Mouse (Mus musculus) E14TG2a.4 (cell line): ENCODE data around the gene Sytl3.

ENCODE experiments used
- H3K27me3 ChIP-seq: 2 replicates; pipeline ENCODE4 v1.6.1; 2014; ENCODE audit warnings: low read length, control low read depth; ENCODE audit not compliant: insufficient read depth
- H3K36me3 ChIP-seq: 2 replicates; pipeline ENCODE4 v1.6.1; 2014; ENCODE audit warnings: low read length, control low read depth; ENCODE audit not compliant: insufficient read depth
- H3K4me1 ChIP-seq: replicated peaks from 2 replicates; pipeline ENCODE4 v1.6.1; 2014; ENCODE audit warnings: low read depth, low read length, control low read depth
- H3K4me3 ChIP-seq: replicated peaks from 2 replicates; pipeline ENCODE4 v1.5.1; 2014; ENCODE audit warnings: mild to moderate bottlenecking, low read length
- H3K9me3 ChIP-seq: 2 replicates; pipeline ENCODE4 v1.6.1; 2014; ENCODE audit warnings: low read length, control low read depth
- CTCF ChIP-seq: conservative IDR thresholded peaks from 2 replicates; pipeline ENCODE4 v1.5.1; 2014; ENCODE audit warnings: low read length
- NANOG ChIP-seq: IDR thresholded peaks from 2 replicates; pipeline ENCODE4 v1.6.1; 2014; ENCODE audit warnings: borderline replicate concordance, low read length, mixed read lengths
- POU5F1 ChIP-seq: IDR thresholded peaks from 2 replicates; pipeline ENCODE4 v1.6.1; 2014; ENCODE audit warnings: low read length, borderline replicate concordance

The Sytl3 gene

GRCm38 (mm10) chr17:6777629-6778331, 118.9 kb downstream of the Sytl3 start:
- peaks cover 25% of the 10 kb centered on the region; the same call in 1 of the 2 replicates for H3K36me3 ChIP-seq
- no peaks in the 10 kb centered on the region for H3K27me3 ChIP-seq
- H3K4me1 ChIP-seq = peaks cover 87% of the 10 kb centered on the region
- TF ChIP-seq POU5F1 (no peak), CTCF (no peak), NANOG (no peak)
- no peaks in the 10 kb centered on the region for H3K9me3 ChIP-seq
- H3K4me3 ChIP-seq = peak overlapping the region; percentile 90

DNA sequence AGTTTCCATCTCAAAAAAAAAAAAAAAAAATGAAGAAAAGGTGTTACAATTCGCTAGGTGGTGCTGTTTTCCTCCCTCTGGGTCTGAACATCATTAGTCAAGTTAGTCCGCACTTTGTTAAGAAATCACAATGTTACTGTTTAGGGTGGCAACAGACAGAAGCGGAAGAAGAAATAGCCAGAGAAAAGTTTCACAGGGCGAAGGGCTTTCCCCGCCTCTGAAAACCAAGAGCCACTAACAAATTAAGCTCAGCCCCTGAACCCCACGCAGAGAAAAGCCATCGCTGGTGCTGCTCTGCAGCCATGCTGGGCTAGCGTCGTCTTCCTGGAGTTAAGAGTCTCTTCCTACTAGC, 119.4 kb downstream of the Sytl3 start:
- no peak for TF ChIP-seq POU5F1
- TF ChIP-seq CTCF = peak; percentile 42
- peaks cover 82% of the 10 kb centered on the region for H3K4me1 ChIP-seq

DNA sequence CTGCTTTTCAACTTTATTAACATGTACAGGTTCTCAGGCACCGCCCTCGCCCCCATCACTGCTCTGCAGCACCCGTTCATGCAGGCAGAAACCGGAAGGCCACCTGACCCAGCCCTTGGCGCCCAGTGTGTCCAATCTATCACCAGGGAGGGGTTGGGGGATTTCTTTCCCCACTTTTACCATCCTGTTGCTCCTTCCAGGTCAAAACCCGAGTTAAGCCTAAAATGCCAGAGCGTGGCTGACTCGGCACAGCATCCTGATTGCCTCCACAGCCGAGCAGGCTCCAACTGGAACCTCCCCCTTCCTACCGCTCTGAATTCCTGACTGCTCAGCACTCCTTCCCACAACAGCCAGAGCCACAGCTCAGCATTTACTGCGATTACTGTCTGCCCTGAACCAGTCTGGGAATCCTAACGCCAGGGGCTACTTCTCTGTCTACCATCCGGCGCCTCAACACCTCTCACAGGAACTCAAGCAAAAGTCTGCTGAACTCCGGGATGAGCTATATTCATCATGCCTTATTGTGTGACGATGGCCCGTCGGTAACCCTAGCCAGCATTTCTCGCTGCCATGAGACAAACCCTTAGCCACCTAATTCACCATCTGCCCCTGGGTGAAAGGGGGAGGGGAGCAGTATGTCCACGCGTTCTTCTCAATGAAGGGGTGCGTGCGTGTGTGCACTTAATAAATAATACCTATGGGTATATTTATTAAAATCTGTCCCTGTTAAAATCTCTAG, 120.0 kb downstream of the Sytl3 start:
- Histone ChIP-seq H3K36me3 (peaks cover 22% of the 10 kb centered on the region; the same call in 1 of the 2 replicates), H3K9me3 (no peaks in the 10 kb centered on the region), H3K27me3 (no peaks in the 10 kb centered on the region), H3K4me1 (peaks cover 81% of the 10 kb centered on the region), H3K4me3 (peak overlapping the region; percentile 90)
- TF ChIP-seq NANOG (no peak), POU5F1 (no peak), CTCF (no peak)

More for the DNA sequence above, 119.4 kb downstream of the Sytl3 start:
- Histone ChIP-seq H3K36me3 (peaks cover 25% of the 10 kb centered on the region; the same call in 1 of the 2 replicates), H3K27me3 (no peaks in the 10 kb centered on the region), H3K4me3 (peak overlapping the region; percentile 90), H3K9me3 (no peaks in the 10 kb centered on the region)

DNA sequence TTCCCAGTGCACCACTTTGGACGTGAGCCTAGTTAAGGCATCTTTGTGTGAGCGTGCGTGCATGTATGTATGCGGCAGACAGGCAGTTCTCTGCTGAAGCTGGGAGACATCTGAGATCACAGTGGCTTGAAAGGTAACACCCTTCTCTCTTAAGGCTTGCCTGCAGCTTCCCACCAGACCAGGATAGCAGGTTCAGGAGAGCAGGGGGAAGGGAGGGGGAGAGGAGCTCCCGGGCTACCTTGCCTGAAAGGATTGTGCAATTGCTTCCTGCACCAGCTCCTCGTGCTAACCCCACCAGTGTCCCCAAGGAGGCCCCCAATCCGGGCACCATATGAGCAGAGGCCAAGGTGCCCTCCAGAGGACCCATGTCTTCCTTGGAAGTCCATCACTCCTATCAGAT, 120.7 kb downstream of the Sytl3 start:
- TF ChIP-seq CTCF = no peak
- no peak for TF ChIP-seq NANOG
- no peak for TF ChIP-seq POU5F1
- Histone ChIP-seq H3K36me3 (peaks cover 16% of the 10 kb centered on the region; the same call in 1 of the 2 replicates), H3K27me3 (peaks cover 3% of the 10 kb centered on the region; the same call in 1 of the 2 replicates), H3K4me1 (peaks cover 80% of the 10 kb centered on the region), H3K9me3 (no peaks in the 10 kb centered on the region), H3K4me3 (peak overlapping the region; percentile 90)

DNA sequence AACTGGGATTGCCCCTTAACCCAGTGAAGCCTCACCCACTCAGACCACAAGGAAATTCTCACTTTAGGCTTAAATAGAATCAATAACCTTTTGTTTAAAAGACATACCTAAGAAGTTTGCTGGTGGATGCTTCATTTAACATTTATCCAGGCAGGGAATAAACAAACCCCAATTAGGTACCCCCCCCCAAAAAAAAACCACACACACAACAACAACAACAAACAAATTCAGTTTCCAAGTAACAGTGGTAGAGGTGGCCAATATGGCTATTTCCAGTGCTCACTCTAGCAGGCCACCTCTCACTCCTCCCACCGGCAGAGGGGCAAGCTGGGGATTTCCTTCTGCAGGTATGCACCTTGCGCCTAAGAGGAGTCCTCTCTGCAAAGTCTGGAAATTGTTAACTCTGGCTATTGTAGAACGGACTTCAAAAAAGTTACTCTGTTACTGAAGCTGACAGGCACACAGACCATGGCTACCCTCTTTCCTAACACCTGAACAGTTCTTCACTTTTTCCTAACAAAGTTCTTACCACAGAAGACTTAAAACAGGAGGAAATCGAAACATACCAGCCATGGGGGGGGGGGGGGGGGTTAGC, 121.7 kb downstream of the Sytl3 start:
- H3K27me3 ChIP-seq = peaks cover 5% of the 10 kb centered on the region; the same call in 1 of the 2 replicates
- peaks cover 71% of the 10 kb centered on the region for H3K4me1 ChIP-seq
- TF ChIP-seq NANOG = no peak
- no peak for TF ChIP-seq POU5F1
- peaks cover 15% of the 10 kb centered on the region; the same call in 1 of the 2 replicates for H3K36me3 ChIP-seq
- peak overlapping the region; percentile 90 for H3K4me3 ChIP-seq
- no peaks in the 10 kb centered on the region for H3K9me3 ChIP-seq

DNA sequence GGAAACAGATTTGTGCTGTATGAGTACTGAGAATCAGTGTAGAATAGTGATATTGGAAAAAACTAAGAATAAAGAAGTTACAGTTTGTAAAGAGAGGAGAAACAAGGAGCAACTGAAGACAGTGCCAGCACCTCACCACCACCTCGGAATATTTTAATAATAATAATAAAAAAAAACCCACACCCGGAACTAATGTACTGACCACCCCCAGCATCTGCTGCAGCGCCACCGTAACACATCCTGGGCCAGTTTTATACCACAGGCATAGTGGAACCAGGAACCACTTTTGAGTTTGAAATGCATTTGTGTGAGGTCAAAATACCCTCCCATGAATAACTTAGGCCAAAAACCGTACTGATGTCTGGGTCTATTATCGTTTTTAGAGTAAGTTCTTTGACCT, 122.4 kb downstream of the Sytl3 start:
- Histone ChIP-seq H3K4me3 (peak overlapping the region; percentile 90), H3K27me3 (peaks cover 5% of the 10 kb centered on the region; the same call in 1 of the 2 replicates), H3K9me3 (no peaks in the 10 kb centered on the region), H3K4me1 (peaks cover 64% of the 10 kb centered on the region), H3K36me3 (peaks cover 13% of the 10 kb centered on the region; the same call in 1 of the 2 replicates)
- TF ChIP-seq CTCF = no peak

GRCm38 (mm10) chr17:6782033-6782526, 123.2 kb downstream of the Sytl3 start:
- Histone ChIP-seq H3K9me3 (no peaks in the 10 kb centered on the region), H3K4me3 (peak overlapping the region; percentile 90), H3K27me3 (peaks cover 5% of the 10 kb centered on the region; the same call in 1 of the 2 replicates), H3K36me3 (peaks cover 13% of the 10 kb centered on the region; the same call in 1 of the 2 replicates), H3K4me1 (peaks cover 56% of the 10 kb centered on the region)
- TF ChIP-seq NANOG (no peak), CTCF (no peak), POU5F1 (no peak)

DNA sequence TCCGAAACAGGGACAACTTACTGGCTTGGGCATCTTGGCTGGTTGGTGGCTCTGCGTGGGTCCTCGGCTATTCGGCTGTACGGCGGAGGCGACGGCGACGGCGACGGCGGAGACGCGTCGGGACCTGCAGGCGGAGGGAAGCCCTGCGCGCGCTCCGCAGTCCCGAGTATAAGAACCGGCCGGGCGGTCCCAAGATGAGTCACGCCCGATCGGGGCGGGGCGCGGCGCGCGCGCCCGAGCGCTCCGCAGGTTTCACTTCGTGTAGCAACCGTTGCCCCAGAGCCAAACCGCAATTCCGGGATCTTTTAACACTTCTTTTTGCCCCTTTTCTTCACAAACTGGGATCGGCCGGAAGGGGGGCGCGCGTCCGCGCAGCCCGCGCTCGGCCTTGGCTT, 123.7 kb downstream of the Sytl3 start, which contains the start of gene Ezr:
Gene Ezr, minus strand, starts transcription at position 174 of the 395 bp plus-strand sequence.
- Histone ChIP-seq H3K9me3 (no peaks in the 10 kb centered on the region), H3K36me3 (peaks cover 13% of the 10 kb centered on the region; the same call in 1 of the 2 replicates), H3K4me3 (peak within 1 kb of the TSS; percentile 90), H3K27me3 (peaks cover 5% of the 10 kb centered on the region; the same call in 1 of the 2 replicates), H3K4me1 (peaks cover 51% of the 10 kb centered on the region)
- TF ChIP-seq CTCF (no peak), NANOG (no peak), POU5F1 (no peak)
